Mouse (Mus musculus) kidney, postnatal 10 days (tissue): ENCODE measurements at regions not wholly inside any gene's neighbourhood (a gene's known extent, or its start where the extent isn't known, plus 50 kb on each side); places are given as distances from the start of the nearest gene placed in this dataset.

Source experiments
- DNase-seq: peaks from one replicate; pipeline ENCODE4 v3.0.0; 2021; ENCODE audit warnings: mixed read lengths

- peak; percentile 6 for DNase-seq
These were observed 132.7 kb upstream of the Myt1l start for GRCm38 (mm10) chr12:29395401-29395982.

- no peak for DNase-seq
These were observed 123.8 kb upstream of the Myt1l start for GRCm38 (mm10) chr12:29404434-29404833.

- DNase-seq: no peak
These were observed 118.7 kb upstream of the Myt1l start for GRCm38 (mm10) chr12:29409336-29410055.

- no peak for DNase-seq
These were observed 94.2 kb upstream of the Myt1l start for GRCm38 (mm10) chr12:29433936-29434335.

- DNase-seq: no peak
These were observed 88.7 kb upstream of the Myt1l start for GRCm38 (mm10) chr12:29439343-29440019.

- peak; percentile 88 for DNase-seq
These were observed 63.0 kb upstream of the Myt1l start for GRCm38 (mm10) chr12:29465201-29465600.
